Mouse (Mus musculus): ENCODE data around the gene Bex1. TPM values are rescaled to one million over a fixed set of nuclear protein-coding genes. Genes with fewer than 3 reads are reported as not detected.

The Bex1 gene
- polyA plus RNA-seq, 1 experiment from 2014 or later, result 121 TPM

Small RNA genes within 50 kb of the gene (microRNA-seq; reads per million reads assigned to microRNA genes)
- not detected for gene Mir6383

Other genes starting within 250 kb of the Bex1 start
- 141 and 145 TPM in 2 replicates for gene Arxes2, start 221.7 kb downstream of the Bex1 start, polyA plus RNA-seq (2016; fragmentation: Nextera tagmentation; extraction: Ambion mirVana)
- gene Arxes1, start 182.1 kb downstream of the Bex1 start, polyA plus RNA-seq (2016; fragmentation: Nextera tagmentation; extraction: Ambion mirVana), result 55.1 and 56.5 TPM in 2 replicates
- 390 and 410 TPM in 2 replicates for gene Bex2, start 147.3 kb downstream of the Bex1 start, polyA plus RNA-seq (2016; fragmentation: Nextera tagmentation; extraction: Ambion mirVana)
- gene Nxf3, start 130.3 kb downstream of the Bex1 start, polyA plus RNA-seq (2016; fragmentation: Nextera tagmentation; extraction: Ambion mirVana), result not detected in 2 replicates
- 66.8 and 67.0 TPM in 2 replicates for gene Bex4, start 76.5 kb downstream of the Bex1 start, polyA plus RNA-seq (2016; fragmentation: Nextera tagmentation; extraction: Ambion mirVana)
- gene Tceal8, start 43.2 kb downstream of the Bex1 start, polyA plus RNA-seq (2016; fragmentation: Nextera tagmentation; extraction: Ambion mirVana), result 156 and 175 TPM in 2 replicates
- 11.6 and 15.3 TPM in 2 replicates for gene Tceal5, start 11.6 kb downstream of the Bex1 start, polyA plus RNA-seq (2016; fragmentation: Nextera tagmentation; extraction: Ambion mirVana)
- 4.4 and 5.9 TPM in 2 replicates for gene Tceal7, start 734 bp downstream of the Bex1 start, polyA plus RNA-seq (2016; fragmentation: Nextera tagmentation; extraction: Ambion mirVana)
- gene Tceal9, start 29.6 kb upstream of the Bex1 start, polyA plus RNA-seq (2016; fragmentation: Nextera tagmentation; extraction: Ambion mirVana), result 327 and 338 TPM in 2 replicates
- 648 and 661 TPM in 2 replicates for gene Bex3, start 54.7 kb upstream of the Bex1 start, polyA plus RNA-seq (2016; fragmentation: Nextera tagmentation; extraction: Ambion mirVana)

All from neural tube, embryonic 12.5 days (tissue).